ENCODE assay signal across 17 mouse cellular contexts in genomic region chr12:112994153-112994552, GRCm38 (mm10). TPM values are rescaled to one million over a fixed set of nuclear protein-coding genes. Genes with fewer than 3 reads are reported as not detected.
DNase-seq lines count a peak whose midpoint lies in the region; ATAC-seq lines count a peak whose summit lies in the region.
"Had no signal": no experiment of that assay in that cellular context is flagged by ENCODE, and none has a peak within 500 bp of the region (broad histone marks: within the 10 kb centered on the region; RNA-seq: fewer than 3 reads in every experiment).

No protein-coding gene starts in this region.

- H3K36me3 ChIP-seq in kidney, embryonic 15.5 days = peaks cover 56% of the 10 kb centered on the region

- H3K4me1 ChIP-seq in kidney, embryonic 15.5 days = peaks cover 20% of the 10 kb centered on the region

- no peak for DNase-seq in kidney, adult 11 months
- DNase-seq in natural killer cell, adult 2 months (ENCODE audit: low spot score in 2 of 2) = peak; percentile 12 to 35
- DNase-seq in thymus, postnatal 4 days = peak; percentile 77
- DNase-seq in layer of hippocampus, adult 8-10 months (ENCODE audit: low spot score in 2 of 2) = no peak
- DNase-seq in lung, postnatal 4 days = no peak
- DNase-seq: adrenal gland, postnatal 10 days; cerebellum, postnatal 36 days; gastrocnemius, postnatal 10 days; lung, adult 18-20 months; right cerebral cortex, postnatal 4 days had no signal

- H3K27ac ChIP-seq in kidney, embryonic 15.5 days = 0 out of 2 replicates have a peak overlapping the region, but pooled peaks have one; percentile 42
- H3K27ac ChIP-seq: forebrain, embryonic 13.5 days; heart, embryonic 13.5 days; hindbrain, embryonic 15.5 days; limb, embryonic 12.5 days had no signal

- H3K9me3 ChIP-seq in kidney, embryonic 15.5 days (replicated peaks) = no peaks in the 10 kb centered on the region
- H3K9me3 ChIP-seq: forebrain, embryonic 13.5 days; heart, embryonic 13.5 days; hindbrain, embryonic 15.5 days; limb, embryonic 12.5 days had no signal

- WGBS in kidney, embryonic 15.5 days = 63% methylated on average over 4 of the region's 4 CpGs

- H3K4me2 ChIP-seq in kidney, embryonic 15.5 days = no peak overlapping the region
- H3K4me2 ChIP-seq: forebrain, embryonic 13.5 days; heart, embryonic 13.5 days; hindbrain, embryonic 15.5 days; limb, embryonic 12.5 days had no signal

- ATAC-seq in kidney, embryonic 15.5 days (replicated peaks; ENCODE audit: low FRiP score) = peak; percentile 37; the same call in 1 of the 2 replicates
- peak; percentile 95 to 99 for ATAC-seq in hematopoietic stem cell, adult 5-6 weeks (replicated peaks in 1 of 2; ENCODE audit: insufficient read depth in 1 of 2, low FRiP score in 2 of 2, low TSS enrichment in 1 of 2, low read depth in 1 of 2, poor library complexity in 2 of 2, severe bottlenecking in 2 of 2)
- ATAC-seq: CD4-positive, CD25-positive, alpha-beta regulatory T cell, adult 4 months; forebrain, embryonic 13.5 days had no signal

- H3K9ac ChIP-seq in kidney, embryonic 15.5 days = no peak overlapping the region
- H3K9ac ChIP-seq: forebrain, embryonic 13.5 days; heart, embryonic 13.5 days; hindbrain, embryonic 15.5 days; limb, embryonic 12.5 days had no signal

- no peak overlapping the region for H3K4me3 ChIP-seq in kidney, embryonic 15.5 days (replicated peaks)
- H3K4me3 ChIP-seq: forebrain, embryonic 13.5 days; heart, embryonic 13.5 days; hindbrain, embryonic 15.5 days; limb, embryonic 12.5 days had no signal

- no peaks in the 10 kb centered on the region for H3K27me3 ChIP-seq in kidney, embryonic 15.5 days
- H3K27me3 ChIP-seq: forebrain, embryonic 13.5 days; heart, embryonic 13.5 days; hindbrain, embryonic 15.5 days; limb, embryonic 12.5 days had no signal

RNA-seq across cellular contexts. Expression of gene Brf1, which starts 6.4 kb away (rescaled TPM):
- polyA plus RNA-seq in kidney, embryonic 15.5 days (2015; fragmentation: Nextera tagmentation; extraction: Ambion mirVana) = 62.4 and 70.4 TPM in 2 replicates
- total RNA-seq in hematopoietic stem cell, adult 5-6 weeks (2017) = 58.6 and 75.9 TPM in 2 replicates
- 10 to 100 TPM; 49.3 to 59.4 (median 57.4) TPM for total RNA-seq in layer of hippocampus, adult 8-10 months (2022)

RNA-seq across cellular contexts. Expression of gene Btbd6, which starts 17.9 kb away (rescaled TPM):
- polyA plus RNA-seq in kidney, embryonic 15.5 days (2015; fragmentation: Nextera tagmentation; extraction: Ambion mirVana) = 24.7 and 25.3 TPM in 2 replicates
- total RNA-seq in hematopoietic stem cell, adult 5-6 weeks (2017) = 6.0 and 7.8 TPM in 2 replicates
- total RNA-seq in layer of hippocampus, adult 8-10 months (2022) = 10 to 100 TPM; 55.3 to 61.7 (median 58.9) TPM

RNA-seq across cellular contexts. Expression of gene Pacs2, which starts 20.2 kb away (rescaled TPM):
- polyA plus RNA-seq in kidney, embryonic 15.5 days (2015; fragmentation: Nextera tagmentation; extraction: Ambion mirVana) = 12.6 and 14.3 TPM in 2 replicates
- total RNA-seq in hematopoietic stem cell, adult 5-6 weeks (2017) = 12.9 and 14.5 TPM in 2 replicates
- total RNA-seq in layer of hippocampus, adult 8-10 months (2022) = 100 to 1,000 TPM in 3 of 4 experiments, 10 to 100 TPM in 1; 89.5 to 110 (median 108) TPM

RNA-seq across cellular contexts. Expression of gene Nudt14, which starts 52.2 kb away (rescaled TPM):
- polyA plus RNA-seq in kidney, embryonic 15.5 days (2015; fragmentation: Nextera tagmentation; extraction: Ambion mirVana) = 87.5 and 88.5 TPM in 2 replicates
- total RNA-seq in hematopoietic stem cell, adult 5-6 weeks (2017) = 17.9 and 21.9 TPM in 2 replicates
- 10 to 100 TPM in 3 of 4 experiments, 1 to 10 TPM in 1; 9.7 to 12.1 (median 11.1) TPM for total RNA-seq in layer of hippocampus, adult 8-10 months (2022)

Comparison
In these comparisons a context has a peak if more than half of its experiments do, and no peak if none do; other contexts are left out.
1. DNase-seq: peak in natural killer cell, adult 2 months (2 of 2) and thymus, postnatal 4 days (single experiment); none in kidney, adult 11 months (single experiment), layer of hippocampus, adult 8-10 months (0 of 2) and lung, postnatal 4 days (0 of 2).